Mouse (Mus musculus) cerebellum, adult 2 months (tissue): Measurements from ENCODE around the gene Hist1h1e. TPM values are rescaled to one million over a fixed set of nuclear protein-coding genes. Genes with fewer than 3 reads are reported as not detected.
A peak's percentile ranks its signal among the peaks of the same experiment; 100 is the strongest.
"Not testable (repeated sequence)": the region's sequence is repeated elsewhere in the genome, so short reads cannot be mapped to it uniquely, and the experiment has no call there.

ENCODE experiments used
- DNase-seq, 2 experiments: peaks; one replicate each; pipeline ENCODE4 v3.0.0; 2021
- H3K27ac ChIP-seq: fragments of 200-500 bp; 2 replicates; pipeline ENCODE4 v1.5.1; 2012; ENCODE audit warnings: low read length, control low read depth, inconsistent platforms; ENCODE audit not compliant: insufficient read depth
- H3K27me3 ChIP-seq: fragments of 200-500 bp; 2 replicates; pipeline ENCODE4 v1.6.1; 2012; ENCODE audit warnings: inconsistent platforms, mild to moderate bottlenecking, low read length, moderate library complexity; ENCODE audit not compliant: control insufficient read depth, insufficient read depth
- H3K4me1 ChIP-seq: fragments of 200-500 bp; 2 replicates; pipeline ENCODE4 v1.6.1; 2011; ENCODE audit warnings: low read length; ENCODE audit not compliant: control insufficient read depth, insufficient read depth
- H3K4me3 ChIP-seq: fragments of 200-500 bp; replicated peaks from 2 replicates; pipeline ENCODE3; 2011; ENCODE audit warnings: mild to moderate bottlenecking, low read depth, low read length, control low read depth; ENCODE audit not compliant: insufficient read depth
- CTCF ChIP-seq: fragments of 200-500 bp; IDR thresholded peaks from 2 replicates; pipeline ENCODE4 v1.5.1; 2011; ENCODE audit warnings: low read depth, mild to moderate bottlenecking, control low read depth, low read length, moderate library complexity, borderline replicate concordance; ENCODE audit not compliant: insufficient read depth
- POLR2A ChIP-seq: fragments of 200-500 bp; IDR thresholded peaks from 2 replicates; pipeline ENCODE4 v1.6.1; 2011; ENCODE audit warnings: low read length, control low read depth, borderline replicate concordance; ENCODE audit not compliant: insufficient read depth
- WGBS: fragments of 180-500 bp; shearing (Covaris S2); methylation state at CpG from one replicate; pipeline ENCODE4 v1.1.7; 2018; 5-methylcytosine and 5-hydroxymethylcytosine counted together
- polyA plus RNA-seq: library from polyadenylated mRNA; depleted of rRNA; stranded (reverse); fragments of >200 nt; gene quantifications from 2 replicates; pipeline ENCODE4 v1.2.3, GENCODE M21; 2012

Hist1h1e gene
- polyA plus RNA-seq, 1 experiment, result 4.1 TPM

GRCm38 (mm10) chr13:23586099-23586939 is 36.0 kb downstream of the Hist1h1e start:
- no peak for TF ChIP-seq CTCF
- no peak for TF ChIP-seq POLR2A
- Histone ChIP-seq H3K4me1 (no peaks in the 10 kb centered on the region), H3K27ac (no peak overlapping the region), H3K27me3 (no peaks in the 10 kb centered on the region), H3K4me3 (peak overlapping the region; percentile 60)
- no peak for DNase-seq
- 2% methylated on average over 22 of the region's 22 CpGs for WGBS

- TF ChIP-seq POLR2A, result peak; percentile 47; the same call in 1 of the 2 replicates
- not testable (repeated sequence) for H3K4me1 ChIP-seq, H3K27me3 ChIP-seq
- peak; percentile 76 to 81 for DNase-seq
- Histone ChIP-seq H3K4me3 (peak overlapping the region; percentile 91), H3K27ac (peak overlapping the region; percentile 76; the same call in 1 of the 2 replicates)
- under 1% methylated on average over 34 of the region's 36 CpGs for WGBS
These were observed 36.8 kb downstream of the Hist1h1e start for GRCm38 (mm10) chr13:23585442-23586098.

GRCm38 (mm10) chr13:23585029-23585441 is 37.3 kb downstream of the Hist1h1e start:
- H3K4me3 ChIP-seq, result peak overlapping the region; percentile 91
- H3K27me3 ChIP-seq, result no peaks in the 10 kb centered on the region
- WGBS, result under 1% methylated on average over 21 of the region's 21 CpGs
- no peaks in the 10 kb centered on the region for H3K4me1 ChIP-seq
- no peak for TF ChIP-seq CTCF
- no peak for TF ChIP-seq POLR2A
- H3K27ac ChIP-seq, result no peak overlapping the region
- DNase-seq, result peak; percentile 54 to 63

DNA sequence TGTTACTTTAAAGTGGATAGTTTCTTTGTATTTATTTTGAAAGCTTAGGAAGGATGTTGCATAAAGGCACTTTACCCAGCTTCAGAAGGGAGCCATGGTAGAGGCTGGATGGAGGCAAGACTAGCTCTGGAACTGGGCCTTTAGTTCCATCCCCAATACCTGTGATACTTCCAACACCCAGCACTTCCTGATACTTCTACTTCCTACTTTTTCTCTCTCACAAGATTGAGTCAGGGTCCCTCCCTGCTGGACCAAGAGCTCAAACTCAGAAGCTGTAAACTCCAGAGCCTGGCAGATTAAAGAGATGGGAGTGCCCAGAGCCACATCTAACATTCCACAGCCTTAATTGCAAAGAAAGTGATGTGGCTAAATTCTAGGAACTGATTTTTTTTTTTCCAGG is 38.0 kb downstream of the Hist1h1e start:
- no peaks in the 10 kb centered on the region for H3K4me1 ChIP-seq
- no peak for DNase-seq
- H3K27me3 ChIP-seq, result no peaks in the 10 kb centered on the region
- H3K4me3 ChIP-seq, result no peak overlapping the region
- TF ChIP-seq POLR2A, result no peak
- TF ChIP-seq CTCF, result no peak
- no peak overlapping the region for H3K27ac ChIP-seq

GRCm38 (mm10) chr13:23583387-23584068 is 38.8 kb downstream of the Hist1h1e start:
- H3K27me3 ChIP-seq, result no peaks in the 10 kb centered on the region
- TF ChIP-seq CTCF (no peak), POLR2A (no peak)
- no peak overlapping the region for H3K27ac ChIP-seq
- H3K4me1 ChIP-seq, result no peaks in the 10 kb centered on the region
- no peak for DNase-seq
- no peak overlapping the region for H3K4me3 ChIP-seq

- no peaks in the 10 kb centered on the region for H3K4me1 ChIP-seq
- 25% methylated on average over 6 of the region's 6 CpGs for WGBS
- no peak for DNase-seq
- no peak overlapping the region for H3K27ac ChIP-seq
- no peak for TF ChIP-seq CTCF
- no peak for TF ChIP-seq POLR2A
- H3K27me3 ChIP-seq, result no peaks in the 10 kb centered on the region
- H3K4me3 ChIP-seq, result no peak overlapping the region
These were observed 39.9 kb downstream of the Hist1h1e start for GRCm38 (mm10) chr13:23582219-23583056.

DNA sequence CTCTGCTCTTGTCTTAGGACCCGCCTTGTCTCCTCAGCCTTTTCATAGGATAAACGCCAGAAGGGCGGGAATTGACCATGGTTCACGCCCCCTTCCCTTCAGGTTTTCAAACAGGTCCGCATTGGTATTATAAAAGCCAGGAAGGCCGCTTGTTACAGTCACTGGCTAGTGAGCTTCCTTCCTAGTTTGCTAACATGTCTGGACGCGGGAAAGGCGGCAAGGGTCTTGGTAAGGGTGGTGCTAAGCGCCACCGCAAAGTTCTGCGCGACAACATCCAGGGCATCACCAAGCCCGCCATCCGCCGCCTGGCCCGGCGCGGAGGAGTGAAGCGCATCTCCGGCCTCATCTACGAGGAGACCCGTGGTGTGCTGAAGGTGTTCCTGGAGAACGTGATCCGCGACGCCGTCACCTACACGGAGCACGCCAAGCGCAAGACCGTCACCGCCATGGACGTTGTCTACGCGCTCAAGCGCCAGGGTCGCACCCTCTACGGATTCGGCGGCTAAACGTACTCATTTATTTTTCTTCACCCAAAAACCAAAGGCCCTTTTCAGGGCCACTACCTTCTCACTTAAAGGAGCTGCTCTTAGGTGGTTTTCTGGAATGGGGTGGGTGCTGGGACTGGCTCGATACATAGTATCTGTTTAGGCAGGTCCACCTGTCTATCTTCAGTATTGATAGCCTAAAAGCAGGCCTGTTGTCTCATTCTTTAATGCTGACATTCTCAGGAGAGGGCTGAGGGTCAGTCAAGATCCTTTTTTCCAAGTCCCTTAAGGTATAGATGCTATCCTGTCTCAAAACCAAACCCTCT is 40.7 kb downstream of the Hist1h1e start, which contains the start of gene Hist1h4d:
Hist1h4d (plus strand) TSS at position 191 of the 811 bp plus-strand sequence.
- TF ChIP-seq POLR2A (peak; percentile 99), CTCF (no peak)
- H3K4me1 ChIP-seq, result no peaks in the 10 kb centered on the region
- peak; percentile 95 to 98 for DNase-seq
- no peak within 1 kb of the TSS for H3K27ac ChIP-seq
- 2% methylated on average over 43 of the region's 43 CpGs for WGBS
- peak within 1 kb of the TSS; percentile 56 for H3K4me3 ChIP-seq
- no peaks in the 10 kb centered on the region for H3K27me3 ChIP-seq
